Comparison of ENCODE assay signal across 9 mouse cellular contexts in genomic region chr5:86684667-86685066, GRCm38 (mm10). TPM values are rescaled to one million over a fixed set of nuclear protein-coding genes. Genes with fewer than 3 reads are reported as not detected.
DNase-seq lines count a peak whose midpoint lies in the region; ATAC-seq and TF ChIP-seq lines count a peak whose summit lies in the region.
"Had no signal": no experiment of that assay in that cellular context is flagged by ENCODE, and none has a peak within 500 bp of the region (broad histone marks: within the 10 kb centered on the region; RNA-seq: fewer than 3 reads in every experiment).

No protein-coding gene starts in this region.

- DNase-seq in heart, postnatal 0 days (ENCODE audit: low spot score): no peak
- no peak for DNase-seq in heart, adult 11 months
- DNase-seq in adrenal gland, postnatal 36 days: peak; percentile 49 to 67
- peak; percentile 12 to 68 for DNase-seq in frontal cortex, postnatal 14 days (ENCODE audit: low spot score in 2 of 2)
- DNase-seq in left cerebral cortex, adult 2 months (ENCODE audit: extremely low spot score in 1 of 2, low spot score in 2 of 2): peak; percentile 68 to 75
- DNase-seq in retina, embryonic 14.5 days (ENCODE audit: low spot score): peak; percentile 66
- DNase-seq in spleen, postnatal 4 days (ENCODE audit: low spot score in 2 of 2): no peak

- no peak overlapping the region for H3K27ac ChIP-seq in heart, postnatal 0 days (ENCODE audit: low read depth)
- H3K27ac ChIP-seq in left cerebral cortex, adult 2 months: no peak overlapping the region
- H3K27ac ChIP-seq: embryonic facial prominence, embryonic 12.5 days had no signal

- no peak overlapping the region for H3K4me2 ChIP-seq in heart, postnatal 0 days (ENCODE audit: low read depth, low read length)
- H3K4me2 ChIP-seq: embryonic facial prominence, embryonic 12.5 days had no signal

- intact Hi-C loops in left cerebral cortex, adult 2 months (cut with DNase I): loop anchor here (5.0 to 10.0 kb wide), 4 partner anchors 202 to 490 kb away; partner anchors contain the start of gene Gnrhr

- no peaks in the 10 kb centered on the region for H3K9me3 ChIP-seq in heart, postnatal 0 days (replicated peaks; ENCODE audit: control insufficient read depth, low read length)
- H3K9me3 ChIP-seq: embryonic facial prominence, embryonic 12.5 days had no signal

- H3K36me3 ChIP-seq in heart, postnatal 0 days (replicated peaks; ENCODE audit: control insufficient read depth, insufficient read depth, low read length): no peaks in the 10 kb centered on the region
- H3K36me3 ChIP-seq: embryonic facial prominence, embryonic 12.5 days had no signal

- peak; percentile 58 for TF ChIP-seq CTCF in heart, postnatal 0 days (IDR thresholded peaks at IDR 0.05; ENCODE audit: low read depth)
- peak; percentile 86 for TF ChIP-seq CTCF in left cerebral cortex, adult 2 months (IDR thresholded peaks at IDR 0.05)

- no peak for ATAC-seq in heart, postnatal 0 days (ENCODE audit: insufficient read depth, low read depth)
- peak; percentile 54 for ATAC-seq in CD4-positive, CD25-positive, alpha-beta regulatory T cell, adult 4 months

- H3K9ac ChIP-seq in heart, postnatal 0 days (replicated peaks; ENCODE audit: low read depth, low read length): no peak overlapping the region
- H3K9ac ChIP-seq: embryonic facial prominence, embryonic 12.5 days had no signal

- no peaks in the 10 kb centered on the region for H3K4me1 ChIP-seq in heart, postnatal 0 days (ENCODE audit: control insufficient read depth, insufficient read depth)
- H3K4me1 ChIP-seq: embryonic facial prominence, embryonic 12.5 days had no signal

- no peaks in the 10 kb centered on the region for H3K27me3 ChIP-seq in heart, postnatal 0 days (ENCODE audit: control insufficient read depth, insufficient read depth, low read length)
- H3K27me3 ChIP-seq: embryonic facial prominence, embryonic 12.5 days had no signal

- no peak for TF ChIP-seq EP300 in heart, postnatal 0 days (IDR thresholded peaks at IDR 0.05; ENCODE audit: low read depth)

- no peak overlapping the region for H3K4me3 ChIP-seq in heart, postnatal 0 days (ENCODE audit: low read depth, low read length)
- no peak overlapping the region for H3K4me3 ChIP-seq in left cerebral cortex, adult 2 months
- H3K4me3 ChIP-seq: embryonic facial prominence, embryonic 12.5 days had no signal

- 52% methylated on average over 4 of the region's 4 CpGs for WGBS in heart, postnatal 0 days

RNA-seq across cellular contexts. Expression of gene Tmprss11b, which starts 8.5 kb away (rescaled TPM):
- not detected in 2 replicates for total RNA-seq in heart, postnatal 0 days (2014; rRNA removed; ENCODE audit: low replicate concordance)
- polyA plus RNA-seq in heart, postnatal 0 days (2015; fragmentation: Nextera tagmentation; extraction: Ambion mirVana): not detected in 2 replicates
- not detected for polyA plus RNA-seq in CD4-positive, CD25-positive, alpha-beta regulatory T cell, adult 4 months (2017; shearing (Covaris generic))
- total RNA-seq in adrenal gland, postnatal 36 days (2021): not detected
- not detected for total RNA-seq in left cerebral cortex, adult 2 months (2021)

RNA-seq across cellular contexts. Expression of gene Tmprss11f, which starts 52.4 kb away (rescaled TPM):
- not detected in 2 replicates for total RNA-seq in heart, postnatal 0 days (2014; rRNA removed; ENCODE audit: low replicate concordance)
- polyA plus RNA-seq in heart, postnatal 0 days (2015; fragmentation: Nextera tagmentation; extraction: Ambion mirVana): not detected in 2 replicates
- not detected for polyA plus RNA-seq in CD4-positive, CD25-positive, alpha-beta regulatory T cell, adult 4 months (2017; shearing (Covaris generic))
- total RNA-seq in adrenal gland, postnatal 36 days (2021): not detected
- total RNA-seq in left cerebral cortex, adult 2 months (2021): not detected

Comparison
In these comparisons a context has a peak if more than half of its experiments do, and no peak if none do; other contexts are left out.
1. DNase-seq: peak in adrenal gland, postnatal 36 days (2 of 2), frontal cortex, postnatal 14 days (2 of 2), left cerebral cortex, adult 2 months (2 of 2) and retina, embryonic 14.5 days (single experiment); none in heart, postnatal 0 days (single experiment), heart, adult 11 months (single experiment) and spleen, postnatal 4 days (0 of 2).